Mouse (Mus musculus) liver, embryonic 13.5 days (tissue): ENCODE data around the gene Notch4. TPM values are rescaled to one million over a fixed set of nuclear protein-coding genes. Genes with fewer than 3 reads are reported as not detected.

Source experiments
- polyA plus RNA-seq: library from polyadenylated mRNA; unstranded; fragments of >200 nt; fragmentation: Nextera tagmentation; extraction: Ambion mirVana; gene quantifications from 2 replicates; pipeline ENCODE4 v1.2.1, GENCODE M21; 2015

The Notch4 gene
- polyA plus RNA-seq, 1 experiment from 2014 or later: 0.55 TPM

Other genes starting within 250 kb of the Notch4 start
- not detected in 2 replicates for gene H2-Eb2, start 238.6 kb upstream of the Notch4 start, polyA plus RNA-seq
- gene Btnl2, start 209.4 kb upstream of the Notch4 start, polyA plus RNA-seq: 0.05 TPM in 1 of 2 replicates, not detected in the other
- not detected in 2 replicates for gene Btnl1, start 187.1 kb upstream of the Notch4 start, polyA plus RNA-seq
- 0.21 TPM in 1 of 2 replicates, not detected in the other for gene BC051142, start 165.4 kb upstream of the Notch4 start, polyA plus RNA-seq
- gene Btnl4, start 87.0 kb upstream of the Notch4 start, polyA plus RNA-seq: not detected in 2 replicates
- not detected in 2 replicates for gene Btnl6, start 46.9 kb upstream of the Notch4 start, polyA plus RNA-seq
- gene Gpsm3, start 25.5 kb downstream of the Notch4 start, polyA plus RNA-seq: 8.5 and 8.9 TPM in 2 replicates
- 3.8 TPM in 2 replicates for gene Pbx2, start 27.0 kb downstream of the Notch4 start, polyA plus RNA-seq
- 0.68 and 0.72 TPM in 2 replicates for gene Ager, start 33.6 kb downstream of the Notch4 start, polyA plus RNA-seq
- gene Rnf5, start 39.4 kb downstream of the Notch4 start, polyA plus RNA-seq: 86.1 and 93.6 TPM in 2 replicates
- gene Agpat1, start 40.0 kb downstream of the Notch4 start, polyA plus RNA-seq: 24.9 and 27.0 TPM in 2 replicates
- gene Egfl8, start 51.7 kb downstream of the Notch4 start, polyA plus RNA-seq: 0.30 and 0.34 TPM in 2 replicates
- gene Ppt2, start 64.2 kb downstream of the Notch4 start, polyA plus RNA-seq: 10.4 and 12.0 TPM in 2 replicates
- gene Prrt1, start 65.3 kb downstream of the Notch4 start, polyA plus RNA-seq: 0.05 and 0.07 TPM in 2 replicates
- gene Fkbpl, start 80.5 kb downstream of the Notch4 start, polyA plus RNA-seq: 5.6 and 5.9 TPM in 2 replicates
- 24.6 and 27.4 TPM in 2 replicates for gene Atf6b, start 82.9 kb downstream of the Notch4 start, polyA plus RNA-seq
- gene Tnxb, start 106.3 kb downstream of the Notch4 start, polyA plus RNA-seq: 0.05 and 0.08 TPM in 2 replicates
- 1.2 and 1.4 TPM in 2 replicates for gene C4b, start 179.6 kb downstream of the Notch4 start, polyA plus RNA-seq
- not detected in 2 replicates for gene Cyp21a1, start 240.3 kb downstream of the Notch4 start, polyA plus RNA-seq